9 mouse cellular contexts compared by ENCODE assay signal in genomic region chr4:139208236-139209129, GRCm38 (mm10). TPM values are rescaled to one million over a fixed set of nuclear protein-coding genes. Genes with fewer than 3 reads are reported as not detected.
DNase-seq lines count a peak whose midpoint lies in the region; ATAC-seq lines count a peak whose summit lies in the region.
"Had no signal": no experiment of that assay in that cellular context is flagged by ENCODE, and none has a peak within 500 bp of the region (broad histone marks: within the 10 kb centered on the region; RNA-seq: fewer than 3 reads in every experiment).

No protein-coding gene starts in this region.

- H3K4me3 ChIP-seq in embryonic facial prominence, embryonic 10.5 days: no peak overlapping the region
- H3K4me3 ChIP-seq in lung, embryonic 16.5 days (ENCODE audit: low read length): no peak overlapping the region

- H3K4me2 ChIP-seq in lung, embryonic 16.5 days (ENCODE audit: low read depth, low read length): no peak overlapping the region

- intact Hi-C loops in gastrocnemius, postnatal 14 days (cut with DNase I; ENCODE audit: low total_unique reads): no loop called here

- peak; percentile 56 for DNase-seq in gastrocnemius, postnatal 25 days
- no peak for DNase-seq in gastrocnemius, postnatal 14 days
- peak; percentile 65 for DNase-seq in 416B (ENCODE audit: low read depth)
- no peak for DNase-seq in embryonic facial prominence, embryonic 10.5 days (ENCODE audit: low spot score)
- no peak for DNase-seq in urinary bladder, postnatal 36 days (ENCODE audit: low spot score in 2 of 2)

- ATAC-seq in lung, embryonic 16.5 days (ENCODE audit: low read depth): 0 out of 2 replicates have a peak, but pooled peaks have one; percentile 5
- no peak for ATAC-seq in erythroid progenitor cell, adult 5-6 weeks (replicated peaks; ENCODE audit: low FRiP score, poor library complexity, severe bottlenecking)
- no peak for ATAC-seq in cerebellum, adult (ENCODE audit: insufficient number of reproducible peaks, low FRiP score, low TSS enrichment)
- ATAC-seq: Patski had no signal

- peak overlapping the region; percentile 44; the same call in 1 of the 2 replicates for H3K27ac ChIP-seq in embryonic facial prominence, embryonic 10.5 days (replicated peaks)
- peak overlapping the region; percentile 28; the same call in 1 of the 2 replicates for H3K27ac ChIP-seq in lung, embryonic 16.5 days (ENCODE audit: low read length)

- no peaks in the 10 kb centered on the region for H3K9me3 ChIP-seq in embryonic facial prominence, embryonic 10.5 days
- H3K9me3 ChIP-seq in lung, embryonic 16.5 days (ENCODE audit: control insufficient read depth, low read length): no peaks in the 10 kb centered on the region

- H3K9ac ChIP-seq in lung, embryonic 16.5 days (ENCODE audit: low read length): 0 out of 2 replicates have a peak overlapping the region, but pooled peaks have one; percentile 34

- peaks cover 39% of the 10 kb centered on the region for H3K36me3 ChIP-seq in embryonic facial prominence, embryonic 10.5 days (replicated peaks)
- H3K36me3 ChIP-seq in lung, embryonic 16.5 days (ENCODE audit: control insufficient read depth, insufficient read depth, low read length): no peaks in the 10 kb centered on the region

- H3K4me1 ChIP-seq in embryonic facial prominence, embryonic 10.5 days: peaks cover 88% of the 10 kb centered on the region
- H3K4me1 ChIP-seq in lung, embryonic 16.5 days (replicated peaks; ENCODE audit: control insufficient read depth, insufficient read depth, low read length): peaks cover 76% of the 10 kb centered on the region

- no peaks in the 10 kb centered on the region for H3K27me3 ChIP-seq in embryonic facial prominence, embryonic 10.5 days (replicated peaks; ENCODE audit: low read depth, poor library complexity, severe bottlenecking)
- no peaks in the 10 kb centered on the region for H3K27me3 ChIP-seq in lung, embryonic 16.5 days (ENCODE audit: control insufficient read depth, insufficient read depth, low read depth, low read length)
- H3K27me3 ChIP-seq: Patski had no signal

- WGBS in embryonic facial prominence, embryonic 10.5 days: 60% methylated on average over 9 of the region's 9 CpGs
- 41% methylated on average over 9 of the region's 9 CpGs for WGBS in lung, embryonic 16.5 days

RNA-seq across cellular contexts. Expression of gene Capzb, which starts 15.8 kb away (rescaled TPM):
- total RNA-seq in gastrocnemius, postnatal 25 days (2021): 100 to 1,000 TPM; 472 to 500 TPM
- total RNA-seq in gastrocnemius, postnatal 14 days (2021): 100 to 1,000 TPM; 590 to 617 TPM
- 388 and 409 TPM in 2 replicates for polyA plus RNA-seq in embryonic facial prominence, embryonic 10.5 days (2016; fragmentation: Nextera tagmentation; extraction: Ambion mirVana)
- polyA plus RNA-seq in lung, embryonic 16.5 days (2015; fragmentation: Nextera tagmentation; extraction: Ambion mirVana): 454 and 473 TPM in 2 replicates
- 94.3 and 141 TPM in 2 replicates for total RNA-seq in erythroid progenitor cell, adult 5-6 weeks (2015; ENCODE audit: low replicate concordance)
- total RNA-seq in erythroid progenitor cell, adult 5-6 weeks (2017; ENCODE audit: low replicate concordance): 29.4 and 35.6 TPM in 2 replicates

Comparison
In these comparisons a context has a peak if more than half of its experiments do, and no peak if none do; other contexts are left out.
1. DNase-seq: peak in gastrocnemius, postnatal 25 days (single experiment) and 416B (single experiment); none in gastrocnemius, postnatal 14 days (single experiment), embryonic facial prominence, embryonic 10.5 days (single experiment) and urinary bladder, postnatal 36 days (0 of 2).